Mouse (Mus musculus) hindbrain, embryonic 10.5 days (tissue): Measurements from ENCODE around the gene Capzb. TPM values are rescaled to one million over a fixed set of nuclear protein-coding genes. Genes with fewer than 3 reads are reported as not detected.

Experiments used
- DNase-seq: peaks from one replicate; pipeline ENCODE4 v3.0.0-alpha.2; 2017; ENCODE audit warnings: low spot score
- H3K27ac ChIP-seq: fragments of 300-500 bp; sonication (generic); 2 replicates; pipeline ENCODE4 v1.5.1; 2016; ENCODE audit warnings: mild to moderate bottlenecking, moderate library complexity
- H3K27me3 ChIP-seq: fragments of 300-500 bp; sonication (generic); 2 replicates; pipeline ENCODE4 v1.6.1; 2016; ENCODE audit warnings: mild to moderate bottlenecking; ENCODE audit not compliant: poor library complexity, insufficient read depth, severe bottlenecking
- H3K36me3 ChIP-seq: fragments of 300-500 bp; sonication (generic); 2 replicates; pipeline ENCODE4 v1.6.1; 2016; ENCODE audit warnings: mild to moderate bottlenecking, moderate library complexity
- H3K4me1 ChIP-seq: fragments of 300-500 bp; sonication (generic); replicated peaks from 2 replicates; pipeline ENCODE4 v1.6.1; 2016; ENCODE audit warnings: mild to moderate bottlenecking
- H3K4me3 ChIP-seq: fragments of 300-500 bp; sonication (generic); 2 replicates; pipeline ENCODE4 v1.5.1; 2016; ENCODE audit warnings: mild to moderate bottlenecking, moderate library complexity
- H3K9me3 ChIP-seq: fragments of 300-500 bp; sonication (generic); 2 replicates; pipeline ENCODE4 v1.6.1; 2016; ENCODE audit warnings: mild to moderate bottlenecking, moderate library complexity
- WGBS: fragments of 180-500 bp; shearing (Covaris S2); methylation state at CpG from one replicate; pipeline ENCODE4 v1.1.7; 2016; 5-methylcytosine and 5-hydroxymethylcytosine counted together
- polyA plus RNA-seq: library from polyadenylated mRNA; unstranded; fragments of >200 nt; fragmentation: Nextera tagmentation; extraction: Ambion mirVana; gene quantifications from 2 replicates; pipeline ENCODE4 v1.2.1, GENCODE M21; 2016

Gene Capzb
- polyA plus RNA-seq, 1 experiment from 2014 or later, result 370 TPM

DNA sequence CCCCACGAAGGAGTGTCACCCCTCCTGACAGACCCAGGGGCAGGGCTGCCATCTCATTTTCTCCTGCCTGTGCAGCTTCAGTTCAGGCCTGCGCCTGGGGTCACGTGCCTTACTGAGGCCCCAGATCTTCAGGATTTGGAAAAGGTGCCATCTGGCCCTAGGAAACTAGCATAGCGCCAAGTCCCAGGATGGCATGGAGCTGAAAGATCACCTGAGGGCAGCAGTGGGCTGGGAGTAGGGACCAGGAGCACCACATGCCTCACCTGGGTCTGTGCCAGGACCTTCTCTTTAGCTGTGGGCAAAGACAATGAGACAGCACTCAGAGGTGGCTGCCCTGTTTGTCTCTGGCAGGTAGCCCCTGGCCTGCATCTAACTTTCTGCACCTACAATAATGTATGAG lies 104.9 kb downstream of the Capzb start:
- H3K36me3 ChIP-seq, result peaks cover 51% of the 10 kb centered on the region
- 90% methylated on average over 4 of the region's 4 CpGs for WGBS
- DNase-seq, result no peak
- H3K4me3 ChIP-seq, result no peak overlapping the region
- no peaks in the 10 kb centered on the region for H3K9me3 ChIP-seq
- H3K27ac ChIP-seq, result no peak overlapping the region
- H3K27me3 ChIP-seq, result no peaks in the 10 kb centered on the region
- no peaks in the 10 kb centered on the region for H3K4me1 ChIP-seq

GRCm38 (mm10) chr4:139298671-139299366 lies 106.1 kb downstream of the Capzb start:
- 90% methylated on average over 12 of the region's 12 CpGs for WGBS
- DNase-seq, result no peak
- Histone ChIP-seq H3K36me3 (peaks cover 59% of the 10 kb centered on the region), H3K9me3 (no peaks in the 10 kb centered on the region), H3K27ac (no peak overlapping the region), H3K4me3 (no peak overlapping the region), H3K27me3 (no peaks in the 10 kb centered on the region), H3K4me1 (no peaks in the 10 kb centered on the region)

GRCm38 (mm10) chr4:139301780-139302179 lies 109.1 kb downstream of the Capzb start:
- no peak overlapping the region for H3K27ac ChIP-seq
- no peak for DNase-seq
- no peaks in the 10 kb centered on the region for H3K27me3 ChIP-seq
- WGBS, result 91% methylated on average over 8 of the region's 8 CpGs
- no peaks in the 10 kb centered on the region for H3K9me3 ChIP-seq
- peaks cover 77% of the 10 kb centered on the region for H3K36me3 ChIP-seq
- no peaks in the 10 kb centered on the region for H3K4me1 ChIP-seq
- no peak overlapping the region for H3K4me3 ChIP-seq

- Histone ChIP-seq H3K4me1 (no peaks in the 10 kb centered on the region), H3K4me3 (no peak overlapping the region), H3K27ac (no peak overlapping the region), H3K27me3 (no peaks in the 10 kb centered on the region), H3K9me3 (no peaks in the 10 kb centered on the region), H3K36me3 (peaks cover 77% of the 10 kb centered on the region)
- no peak for DNase-seq
- WGBS, result 56% methylated on average over 5 of the region's 5 CpGs
Measured at GRCm38 (mm10) chr4:139302241-139302640, 109.5 kb downstream of the Capzb start.

- no peaks in the 10 kb centered on the region for H3K9me3 ChIP-seq
Measured at GRCm38 (mm10) chr4:139305521-139305920, 112.8 kb downstream of the Capzb start.

DNA sequence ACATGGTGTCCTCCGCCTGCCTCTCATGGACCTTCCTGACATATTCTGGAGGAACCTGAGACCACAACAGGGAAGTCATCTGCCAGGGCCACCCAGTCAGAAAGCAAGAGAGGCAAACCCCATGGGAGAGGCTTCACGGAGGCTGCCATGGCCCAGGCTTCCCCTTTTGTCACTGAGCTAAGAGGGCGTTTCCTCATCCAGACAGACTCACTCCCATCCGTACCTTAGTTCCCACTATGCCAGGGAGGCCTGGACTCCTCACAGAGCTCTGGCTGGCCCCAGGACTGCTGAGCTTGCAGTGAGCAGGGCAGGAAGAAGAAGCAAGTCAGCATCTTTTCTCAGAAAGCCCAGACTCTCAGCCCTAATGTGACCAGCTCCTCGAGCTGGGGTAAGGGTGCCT lies 115.2 kb downstream of the Capzb start:
- Histone ChIP-seq H3K4me3 (no peak overlapping the region), H3K27ac (no peak overlapping the region), H3K9me3 (no peaks in the 10 kb centered on the region), H3K4me1 (peaks cover 28% of the 10 kb centered on the region), H3K27me3 (peaks cover 23% of the 10 kb centered on the region), H3K36me3 (peaks cover 22% of the 10 kb centered on the region)
- 82% methylated on average over 5 of the region's 5 CpGs for WGBS
- no peak for DNase-seq

More at GRCm38 (mm10) chr4:139305521-139305920, 112.8 kb downstream of the Capzb start:
- DNase-seq, result no peak
- 90% methylated on average over 3 of the region's 3 CpGs for WGBS
- no peak overlapping the region for H3K4me3 ChIP-seq
- H3K4me1 ChIP-seq, result peaks cover 11% of the 10 kb centered on the region
- H3K27ac ChIP-seq, result no peak overlapping the region
- H3K27me3 ChIP-seq, result peaks cover 14% of the 10 kb centered on the region; the same call in 1 of the 2 replicates
- H3K36me3 ChIP-seq, result peaks cover 46% of the 10 kb centered on the region

GRCm38 (mm10) chr4:139309651-139310050 lies 117.0 kb downstream of the Capzb start:
- H3K4me1 ChIP-seq, result peaks cover 28% of the 10 kb centered on the region
- H3K36me3 ChIP-seq, result peaks cover 26% of the 10 kb centered on the region
- WGBS, result 25% methylated on average over 6 of the region's 6 CpGs
- no peaks in the 10 kb centered on the region for H3K9me3 ChIP-seq
- no peak for DNase-seq
- H3K4me3 ChIP-seq, result peak overlapping the region; percentile 93
- peaks cover 23% of the 10 kb centered on the region for H3K27me3 ChIP-seq
- no peak overlapping the region for H3K27ac ChIP-seq

GRCm38 (mm10) chr4:139310171-139310898 lies 117.6 kb downstream of the Capzb start, which contains the start of the genes Pqlc2 and Akr7a5:
Gene Pqlc2, minus strand, starts transcription at chr4:139310708.
Gene Akr7a5, plus strand, starts transcription at chr4:139310744.
- peak within 1 kb of the TSS; percentile 93 for H3K27ac ChIP-seq
- WGBS, result under 1% methylated on average over 63 of the region's 63 CpGs
- H3K36me3 ChIP-seq, result peaks cover 26% of the 10 kb centered on the region
- peaks cover 23% of the 10 kb centered on the region for H3K27me3 ChIP-seq
- DNase-seq, result peak; percentile 98
- H3K4me3 ChIP-seq, result peak within 1 kb of the TSS; percentile 93
- no peaks in the 10 kb centered on the region for H3K9me3 ChIP-seq
- peaks cover 28% of the 10 kb centered on the region for H3K4me1 ChIP-seq

GRCm38 (mm10) chr4:139310899-139311701 lies 118.4 kb downstream of the Capzb start:
- Histone ChIP-seq H3K4me1 (peaks cover 28% of the 10 kb centered on the region), H3K27ac (peak overlapping the region; percentile 93), H3K4me3 (peak overlapping the region; percentile 93), H3K27me3 (peaks cover 23% of the 10 kb centered on the region), H3K36me3 (peaks cover 27% of the 10 kb centered on the region), H3K9me3 (no peaks in the 10 kb centered on the region)
- DNase-seq, result no peak
- WGBS, result under 1% methylated on average over 53 of the region's 53 CpGs

GRCm38 (mm10) chr4:139311707-139312106 lies 119.0 kb downstream of the Capzb start:
- Histone ChIP-seq H3K4me1 (peaks cover 28% of the 10 kb centered on the region), H3K36me3 (peaks cover 26% of the 10 kb centered on the region), H3K27ac (peak overlapping the region; percentile 93; the same call in 1 of the 2 replicates), H3K4me3 (peak overlapping the region; percentile 93), H3K27me3 (peaks cover 23% of the 10 kb centered on the region), H3K9me3 (no peaks in the 10 kb centered on the region)
- DNase-seq, result no peak
- 22% methylated on average over 14 of the region's 14 CpGs for WGBS

GRCm38 (mm10) chr4:139312632-139313031 lies 119.9 kb downstream of the Capzb start:
- no peak overlapping the region for H3K27ac ChIP-seq
- H3K4me3 ChIP-seq, result no peak overlapping the region
- WGBS, result 51% methylated on average over 4 of the region's 4 CpGs
- H3K4me1 ChIP-seq, result peaks cover 28% of the 10 kb centered on the region
- no peak for DNase-seq
- peaks cover 35% of the 10 kb centered on the region for H3K36me3 ChIP-seq
- peaks cover 23% of the 10 kb centered on the region for H3K27me3 ChIP-seq
- no peaks in the 10 kb centered on the region for H3K9me3 ChIP-seq

- no peak for DNase-seq
- H3K4me1 ChIP-seq, result no peaks in the 10 kb centered on the region
- no peaks in the 10 kb centered on the region for H3K27me3 ChIP-seq
- H3K4me3 ChIP-seq, result no peak overlapping the region
- no peaks in the 10 kb centered on the region for H3K9me3 ChIP-seq
- 93% methylated on average over 11 of the region's 11 CpGs for WGBS
- H3K27ac ChIP-seq, result no peak overlapping the region
- H3K36me3 ChIP-seq, result peaks cover 57% of the 10 kb centered on the region
Measured at GRCm38 (mm10) chr4:139318449-139318848, 125.8 kb downstream of the Capzb start.
